Mouse (Mus musculus) cerebellum, postnatal 14 days (tissue): ENCODE data around the gene Gdpd3.
A peak's percentile ranks its signal among the peaks of the same experiment; 100 is the strongest.
"Not testable (repeated sequence)": the region's sequence is repeated elsewhere in the genome, so short reads cannot be mapped to it uniquely, and the experiment has no call there.

Experiments used
- DNase-seq, 2 experiments: peaks; one replicate each; pipeline ENCODE4 v3.0.0; 2021; ENCODE audit warnings: mixed read lengths in 2 of 2

Gdpd3 gene

DNA sequence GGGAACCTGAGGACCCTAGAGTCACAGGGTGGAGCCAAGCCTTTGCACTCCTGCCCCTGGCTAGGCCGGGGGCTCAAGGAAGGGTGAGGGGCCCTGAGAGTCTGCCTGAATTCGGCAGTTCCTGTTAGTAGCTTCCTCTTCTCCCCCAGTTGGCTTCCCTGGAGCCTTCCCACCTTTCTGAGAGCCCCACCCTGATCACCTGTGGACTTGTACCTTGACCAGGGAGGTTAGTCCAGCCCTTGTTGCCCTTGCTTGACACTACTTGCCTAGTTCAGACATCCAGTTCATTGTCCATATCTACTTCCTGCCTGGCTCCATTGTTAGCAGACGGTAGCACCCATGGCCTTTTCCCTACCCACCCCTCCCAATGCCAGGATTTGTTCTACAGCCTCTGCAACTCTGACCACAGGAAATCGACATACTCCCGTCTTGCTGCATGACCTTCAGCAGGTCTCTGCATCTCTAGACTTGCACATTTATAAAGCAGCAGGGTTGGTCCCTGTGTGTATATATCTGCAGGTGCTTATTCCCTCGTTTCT lies 4.5 kb upstream of the Gdpd3 start:
- no peak for DNase-seq

- peak in 1 of 2 experiments; percentile 26 for DNase-seq
These were observed 3.6 kb upstream of the Gdpd3 start for GRCm38 (mm10) chr7:126762471-126763008.

DNA sequence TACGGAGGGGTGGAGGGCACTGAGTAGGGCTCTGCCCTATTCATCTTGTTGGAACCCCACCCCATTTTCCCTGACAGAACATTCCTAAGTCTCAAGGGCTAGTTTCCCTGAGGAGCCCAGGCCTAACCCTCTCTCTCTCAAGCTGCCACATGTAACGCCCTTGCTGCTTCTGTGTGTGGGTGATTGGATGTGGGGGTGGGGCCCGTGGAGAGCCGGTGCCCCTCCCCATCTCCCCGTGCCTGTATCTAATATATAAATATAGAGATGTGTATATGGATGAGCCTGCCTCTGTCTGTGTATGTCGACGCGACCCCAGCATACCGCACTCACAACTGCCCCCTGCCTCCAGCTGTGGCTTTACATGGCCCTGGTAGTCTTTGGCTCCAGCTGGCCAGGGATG lies 594 bp upstream of the Gdpd3 start:
- no peak for DNase-seq

- no peak for DNase-seq
These were observed 867 bp downstream of the Gdpd3 start for GRCm38 (mm10) chr7:126767001-126767400.

- peak in 1 of 2 experiments; percentile 4 for DNase-seq
These were observed 4.7 kb downstream of the Gdpd3 start for GRCm38 (mm10) chr7:126770784-126771183.

DNA sequence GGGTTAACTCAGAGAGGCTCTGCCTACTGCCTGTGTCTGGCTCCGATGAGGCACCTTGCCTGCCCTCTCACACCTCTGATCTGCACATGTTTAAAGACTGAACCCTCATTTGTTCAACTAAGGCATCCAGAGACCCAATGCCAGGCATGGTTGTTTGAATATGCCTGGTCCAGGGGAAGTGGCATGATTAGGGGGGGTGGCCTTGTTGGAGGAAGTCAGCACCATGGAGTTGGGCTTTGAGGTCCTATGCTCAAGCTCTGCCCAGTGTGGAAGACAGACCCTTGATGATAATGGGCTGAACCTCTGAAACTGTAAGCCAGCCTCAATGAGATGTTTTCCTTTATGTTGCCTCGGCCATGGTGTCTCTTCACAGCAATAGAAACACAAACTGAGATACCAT lies 7.2 kb downstream of the Gdpd3 start:
- peak in 1 of 2 experiments; percentile 2 for DNase-seq

GRCm38 (mm10) chr7:126774463-126774862 lies 8.3 kb downstream of the Gdpd3 start:
- no peak for DNase-seq

DNA sequence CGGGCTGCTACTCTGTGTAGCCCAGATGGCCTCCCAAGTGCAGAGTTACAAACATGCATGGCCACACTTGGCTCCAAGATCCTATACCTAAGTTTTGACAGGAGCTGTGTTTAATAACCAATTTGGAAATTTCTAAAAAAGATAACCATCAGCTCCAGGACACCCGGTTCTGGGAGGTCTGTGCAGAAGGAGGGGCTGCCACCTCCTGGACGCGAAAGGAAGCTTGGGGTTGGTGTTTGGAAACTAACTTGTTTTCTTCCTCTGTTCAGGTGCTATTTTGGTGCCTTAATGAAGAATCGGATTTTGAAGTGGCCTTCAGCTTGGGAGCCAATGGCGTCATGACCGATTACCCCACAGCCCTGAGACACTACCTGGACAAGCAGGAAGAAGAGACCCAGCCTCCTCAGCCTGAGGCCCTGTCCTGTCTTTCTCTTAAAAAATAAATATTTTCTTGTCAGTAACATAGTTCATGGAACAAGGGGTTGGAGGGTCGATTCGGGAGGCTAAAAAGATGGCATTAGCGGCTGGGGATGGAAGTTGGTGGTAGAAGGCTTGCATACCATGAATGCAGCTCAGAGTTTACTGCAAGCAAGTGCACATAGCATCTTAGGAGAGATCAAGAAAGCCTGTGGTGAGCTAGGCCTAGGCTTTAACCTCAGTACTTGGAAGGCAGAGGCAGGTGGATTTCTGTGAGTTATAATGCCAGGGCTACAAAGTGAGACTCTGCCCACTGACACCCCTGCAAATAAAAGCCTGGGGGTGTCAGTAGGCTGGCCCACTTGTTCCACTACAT lies 9.2 kb downstream of the Gdpd3 start:
- peak in 1 of 2 experiments; percentile 15 for DNase-seq

DNA sequence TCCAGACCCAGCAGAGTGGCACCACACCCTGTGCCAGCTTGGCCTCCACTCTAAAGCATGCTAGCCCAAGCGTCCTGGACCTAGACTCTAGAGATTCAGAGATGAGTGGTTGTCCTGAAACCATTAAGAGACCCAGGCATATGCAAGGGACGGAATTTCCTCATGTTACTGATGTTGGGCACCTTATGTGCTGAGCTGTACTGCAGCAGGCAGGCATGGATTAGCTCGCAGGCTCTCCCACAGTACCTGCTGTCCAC lies 9.8 kb downstream of the Gdpd3 start:
- DNase-seq: no peak

DNA sequence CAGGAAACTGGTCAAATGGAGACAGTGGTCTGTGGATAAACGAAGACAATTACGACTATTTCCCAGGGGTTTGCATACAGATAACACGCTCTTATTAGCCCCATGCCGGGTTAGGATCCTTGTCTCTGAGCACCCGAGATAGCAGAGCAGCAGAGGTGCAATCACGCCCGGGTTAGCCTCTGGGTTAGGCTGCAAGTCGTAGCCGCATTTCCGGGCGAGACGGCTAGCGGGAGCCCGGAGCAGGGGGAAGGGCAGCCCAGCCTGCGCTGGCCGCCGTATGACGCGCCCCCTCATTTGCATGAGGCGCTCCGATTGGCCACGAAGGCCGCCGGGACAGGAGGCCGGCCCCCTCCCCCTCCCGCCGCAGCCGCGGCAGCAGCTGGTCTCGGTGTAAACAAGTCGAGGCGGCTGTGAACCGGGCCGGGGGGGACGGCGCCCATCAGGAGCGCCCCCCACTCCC lies 10.5 kb downstream of the Gdpd3 start, which contains the start of gene Ypel3:
Gene Ypel3, plus strand, starts transcription at position 358 of the 460 bp plus-strand sequence.
- peak; percentile 96 to 97 for DNase-seq

DNA sequence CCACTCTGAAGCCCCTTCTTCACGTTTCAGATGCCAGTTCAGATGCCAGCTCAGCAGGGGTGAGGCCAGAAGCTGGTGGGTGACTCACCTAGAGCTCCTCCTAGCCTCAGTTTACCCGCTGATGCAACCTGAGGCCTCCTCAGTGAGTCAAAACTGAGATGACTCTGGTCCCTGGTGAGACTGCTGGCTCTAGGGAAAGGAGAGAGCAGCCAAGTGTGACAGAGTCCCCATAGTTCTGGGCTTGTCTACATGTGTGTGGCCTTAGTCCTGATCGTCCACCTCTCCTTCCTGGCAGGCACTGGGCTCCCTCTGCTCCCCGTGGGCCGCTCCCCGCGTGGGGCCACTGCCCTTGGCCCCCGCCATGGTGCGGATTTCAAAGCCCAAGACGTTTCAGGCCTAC lies 11.3 kb downstream of the Gdpd3 start:
- DNase-seq: peak; percentile 58 to 70

GRCm38 (mm10) chr7:126778147-126778546 lies 12.0 kb downstream of the Gdpd3 start:
- peak in 1 of 2 experiments; percentile 56 for DNase-seq

- not testable (repeated sequence) for DNase-seq
These were observed 13.0 kb downstream of the Gdpd3 start for GRCm38 (mm10) chr7:126779101-126779500.

GRCm38 (mm10) chr7:126779983-126780970 lies 14.1 kb downstream of the Gdpd3 start:
- peak; percentile 93 to 96 for DNase-seq

DNA sequence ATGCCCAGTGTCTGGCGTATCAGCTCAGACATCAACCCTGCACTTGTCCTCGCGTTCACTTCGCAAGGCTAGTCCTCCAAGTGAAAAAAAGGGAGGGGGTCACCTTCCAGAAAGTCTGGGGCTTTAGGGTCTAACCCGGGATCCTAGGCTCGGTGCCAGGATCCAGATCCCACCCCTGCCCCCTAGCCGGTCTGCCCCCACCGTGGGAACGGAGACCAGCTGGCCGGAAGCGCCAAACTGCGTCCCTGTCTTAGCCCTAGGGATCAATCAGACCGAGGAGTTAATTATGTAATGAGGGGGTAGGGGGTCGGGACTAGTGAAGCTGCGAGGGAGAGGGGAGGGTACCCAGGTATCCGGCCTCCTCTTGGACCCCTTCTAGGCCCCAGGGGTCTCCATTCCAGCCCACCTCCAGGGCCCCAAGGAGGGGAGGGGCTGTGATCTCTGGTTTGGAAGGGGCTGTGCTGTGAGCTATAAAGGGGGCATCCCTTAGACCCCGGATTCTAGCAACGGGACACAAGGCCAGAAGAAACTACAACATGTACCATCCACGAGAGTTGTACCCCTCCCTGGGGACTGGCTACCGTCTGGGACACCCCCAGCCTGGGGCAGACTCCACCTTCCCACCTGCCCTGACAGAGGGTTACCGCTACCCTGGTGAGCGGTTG lies 15.0 kb downstream of the Gdpd3 start, which contains the start of gene Tbx6:
Gene Tbx6, plus strand, starts transcription at position 513 of the 665 bp plus-strand sequence.
- DNase-seq: peak; percentile 60 to 71

GRCm38 (mm10) chr7:126781661-126782370 lies 15.7 kb downstream of the Gdpd3 start:
- DNase-seq: peak in 1 of 2 experiments; percentile 11

- peak in 1 of 2 experiments; percentile 20 for DNase-seq
These were observed 16.6 kb downstream of the Gdpd3 start for GRCm38 (mm10) chr7:126782693-126783092.

DNA sequence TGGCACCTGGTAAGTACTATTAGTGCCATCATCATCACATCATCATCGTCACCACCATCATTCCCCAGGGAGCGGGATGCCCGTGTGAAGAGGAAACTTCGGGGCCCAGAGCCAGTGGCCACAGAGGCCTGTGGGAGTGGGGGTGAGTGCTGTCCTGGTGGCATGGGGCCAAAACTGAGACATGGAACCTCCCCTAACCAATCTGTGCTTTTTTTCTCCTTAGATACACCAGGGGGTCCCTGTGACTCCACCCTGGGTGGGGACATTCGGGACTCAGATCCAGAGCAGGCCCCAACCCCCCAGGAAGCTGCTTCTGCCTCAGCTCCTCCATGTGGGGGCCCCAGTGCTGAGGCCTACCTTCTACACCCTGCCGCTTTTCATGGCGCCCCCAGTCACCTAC lies 18.3 kb downstream of the Gdpd3 start:
- peak; percentile 23 to 48 for DNase-seq

- peak in 1 of 2 experiments; percentile 9 for DNase-seq
These were observed 18.9 kb downstream of the Gdpd3 start for GRCm38 (mm10) chr7:126785056-126785455.

DNA sequence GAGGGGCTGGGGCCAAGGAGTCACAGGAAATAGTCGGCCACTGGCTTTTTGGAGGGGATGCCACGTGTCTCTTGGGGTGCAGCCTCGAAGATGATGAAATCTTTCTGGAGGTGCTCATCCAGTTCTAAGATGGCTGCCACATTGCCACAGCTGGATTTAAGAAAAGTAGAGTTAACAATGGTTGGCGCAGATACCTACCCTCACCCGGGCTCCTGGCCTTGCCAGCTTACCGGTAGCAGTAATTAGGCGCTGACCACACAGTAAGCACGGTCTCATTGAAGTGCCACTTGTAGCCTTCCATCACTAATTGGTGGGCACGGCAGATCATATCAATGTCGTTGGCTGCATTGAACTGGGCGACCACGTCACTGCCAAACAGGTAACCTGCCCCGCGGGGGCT lies 20.0 kb downstream of the Gdpd3 start:
- no peak for DNase-seq

- DNase-seq: no peak
These were observed 23.0 kb downstream of the Gdpd3 start for GRCm38 (mm10) chr7:126789141-126789540.
